Mouse (Mus musculus): ENCODE results near the gene Khdrbs1. TPM values are rescaled to one million over a fixed set of nuclear protein-coding genes. Genes with fewer than 3 reads are reported as not detected.
A peak's percentile ranks its signal among the peaks of the same experiment; 100 is the strongest.

Khdrbs1 gene
- polyA plus RNA-seq, 1 experiment = 126 TPM

DNA sequence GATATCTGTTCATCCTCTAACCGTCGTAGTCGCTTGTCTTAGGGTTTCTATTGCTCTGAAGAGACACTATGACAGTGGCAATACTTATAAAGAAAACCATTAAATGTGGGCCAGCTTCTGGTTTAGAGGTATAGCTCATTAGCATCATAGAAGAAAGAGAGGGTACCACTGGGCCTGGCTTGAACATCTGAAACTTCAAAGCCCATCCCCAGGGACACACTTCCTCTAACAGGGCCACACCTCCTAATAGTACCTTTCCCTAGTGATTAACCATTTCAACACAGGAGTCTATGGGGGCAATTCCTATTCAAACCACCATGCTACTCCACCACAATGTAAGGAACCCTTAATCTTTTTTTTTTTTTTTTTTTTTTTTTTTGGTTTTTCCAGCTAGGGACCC is 4.5 kb upstream of the Khdrbs1 start:
- Histone ChIP-seq H3K27me3 (ENCODE audit: control insufficient read depth, insufficient read depth, low read length) (no peaks in the 10 kb centered on the region), H3K4me1 (replicated peaks; ENCODE audit: control insufficient read depth, insufficient read depth, low read length) (peaks cover 15% of the 10 kb centered on the region), H3K4me3 (ENCODE audit: control insufficient read depth, insufficient read depth, low read length) (no peak overlapping the region), H3K36me3 (ENCODE audit: control insufficient read depth, insufficient read depth, low read length) (no peaks in the 10 kb centered on the region), H3K27ac (ENCODE audit: control insufficient read depth, insufficient read depth, low read length) (no peak overlapping the region)
- 97% methylated on average over 3 of the region's 3 CpGs for WGBS
- TF ChIP-seq CTCF (IDR thresholded peaks at IDR 0.05; ENCODE audit: borderline replicate concordance, control insufficient read depth, extremely low read depth, insufficient read depth, low read length, poor library complexity) (no peak), POLR2A (IDR thresholded peaks at IDR 0.05; ENCODE audit: control insufficient read depth, extremely low read depth, insufficient read depth, low read length, poor library complexity) (no peak)
- no peak for DNase-seq

DNA sequence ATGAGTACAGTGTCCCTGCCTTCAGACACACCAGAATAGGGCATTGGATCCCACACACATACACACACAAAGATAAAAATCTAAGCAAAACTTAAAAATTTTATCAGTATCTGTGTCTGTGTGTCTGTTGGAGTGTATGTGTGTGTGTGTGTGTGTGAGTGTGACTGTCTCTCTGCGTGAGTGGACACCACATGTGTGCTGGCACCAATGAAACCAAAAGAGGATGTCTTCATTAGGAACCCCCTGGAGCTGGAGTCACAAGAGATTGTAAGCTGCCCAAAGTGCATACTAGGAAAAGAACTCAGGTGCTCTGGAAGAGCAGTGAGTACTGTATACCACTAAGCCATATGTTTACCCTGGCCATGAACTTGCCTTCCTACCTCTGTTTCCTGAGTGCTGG is 4.0 kb upstream of the Khdrbs1 start:
- 89% methylated on average over 1 of the region's 1 CpGs for WGBS
- peaks cover 15% of the 10 kb centered on the region for H3K4me1 ChIP-seq (replicated peaks; ENCODE audit: control insufficient read depth, insufficient read depth, low read length)
- H3K27ac ChIP-seq (ENCODE audit: control insufficient read depth, insufficient read depth, low read length) = no peak overlapping the region
- no peak overlapping the region for H3K4me3 ChIP-seq (ENCODE audit: control insufficient read depth, insufficient read depth, low read length)
- no peak for TF ChIP-seq POLR2A (IDR thresholded peaks at IDR 0.05; ENCODE audit: control insufficient read depth, extremely low read depth, insufficient read depth, low read length, poor library complexity)
- H3K36me3 ChIP-seq (ENCODE audit: control insufficient read depth, insufficient read depth, low read length) = no peaks in the 10 kb centered on the region
- H3K27me3 ChIP-seq (ENCODE audit: control insufficient read depth, insufficient read depth, low read length) = no peaks in the 10 kb centered on the region
- no peak for DNase-seq

DNA sequence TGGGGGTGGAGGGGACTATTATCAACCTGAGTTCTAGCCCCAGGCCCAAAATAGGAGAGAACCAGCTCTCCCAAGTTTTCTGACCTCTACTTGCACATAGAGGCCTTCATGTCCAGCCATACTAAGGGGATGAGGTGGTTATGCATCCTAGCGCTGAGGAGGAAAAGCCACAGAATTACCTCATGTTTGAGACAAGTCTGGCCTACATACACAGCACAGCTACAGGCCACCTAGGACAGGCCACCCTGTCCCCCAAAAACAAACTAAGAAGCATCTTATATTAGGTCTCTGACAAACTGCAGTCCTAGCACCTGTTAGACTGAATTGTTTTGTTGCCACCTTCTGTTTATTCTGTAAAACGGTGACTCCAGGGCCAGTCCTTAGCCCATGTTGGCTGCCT is 1.4 kb upstream of the Khdrbs1 start:
- Histone ChIP-seq H3K27me3 (ENCODE audit: control insufficient read depth, insufficient read depth, low read length) (no peaks in the 10 kb centered on the region), H3K36me3 (ENCODE audit: control insufficient read depth, insufficient read depth, low read length) (no peaks in the 10 kb centered on the region), H3K4me1 (replicated peaks; ENCODE audit: control insufficient read depth, insufficient read depth, low read length) (peaks cover 16% of the 10 kb centered on the region), H3K27ac (ENCODE audit: control insufficient read depth, insufficient read depth, low read length) (peak overlapping the region; percentile 79), H3K4me3 (ENCODE audit: control insufficient read depth, insufficient read depth, low read length) (no peak overlapping the region)
- DNase-seq = no peak
- TF ChIP-seq POLR2A (IDR thresholded peaks at IDR 0.05; ENCODE audit: control insufficient read depth, extremely low read depth, insufficient read depth, low read length, poor library complexity) = no peak
- no peak for TF ChIP-seq CTCF (IDR thresholded peaks at IDR 0.05; ENCODE audit: borderline replicate concordance, control insufficient read depth, extremely low read depth, insufficient read depth, low read length, poor library complexity)
- WGBS = 34% methylated on average over 2 of the region's 2 CpGs

DNA sequence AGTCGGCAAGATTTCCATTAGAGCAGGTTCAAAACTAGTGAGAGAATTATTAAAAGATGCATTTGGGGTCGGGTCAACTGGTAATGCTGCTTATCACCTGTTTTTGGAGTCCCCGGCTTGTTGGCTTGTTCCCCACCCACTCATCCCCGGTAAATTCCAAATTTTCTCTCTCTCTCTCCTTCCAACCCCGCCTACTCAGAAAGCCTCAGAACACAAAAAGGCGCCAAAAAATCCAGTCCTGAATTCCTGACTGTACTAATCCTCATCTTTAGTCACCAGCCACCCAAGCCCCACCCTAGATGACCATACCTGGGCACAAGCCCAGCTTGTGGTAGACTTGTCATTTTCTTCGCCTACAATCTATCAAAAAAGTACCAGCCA is 897 bp upstream of the Khdrbs1 start:
- Histone ChIP-seq H3K4me3 (ENCODE audit: control insufficient read depth, insufficient read depth, low read length) (peak overlapping the region; percentile 73), H3K4me1 (replicated peaks; ENCODE audit: control insufficient read depth, insufficient read depth, low read length) (peaks cover 16% of the 10 kb centered on the region), H3K36me3 (ENCODE audit: control insufficient read depth, insufficient read depth, low read length) (no peaks in the 10 kb centered on the region), H3K27me3 (ENCODE audit: control insufficient read depth, insufficient read depth, low read length) (no peaks in the 10 kb centered on the region), H3K27ac (ENCODE audit: control insufficient read depth, insufficient read depth, low read length) (peak overlapping the region; percentile 79)
- WGBS = 12% methylated on average over 7 of the region's 7 CpGs
- TF ChIP-seq POLR2A (IDR thresholded peaks at IDR 0.05; ENCODE audit: control insufficient read depth, extremely low read depth, insufficient read depth, low read length, poor library complexity) (no peak), CTCF (IDR thresholded peaks at IDR 0.05; ENCODE audit: borderline replicate concordance, control insufficient read depth, extremely low read depth, insufficient read depth, low read length, poor library complexity) (no peak)
- DNase-seq = no peak

DNA sequence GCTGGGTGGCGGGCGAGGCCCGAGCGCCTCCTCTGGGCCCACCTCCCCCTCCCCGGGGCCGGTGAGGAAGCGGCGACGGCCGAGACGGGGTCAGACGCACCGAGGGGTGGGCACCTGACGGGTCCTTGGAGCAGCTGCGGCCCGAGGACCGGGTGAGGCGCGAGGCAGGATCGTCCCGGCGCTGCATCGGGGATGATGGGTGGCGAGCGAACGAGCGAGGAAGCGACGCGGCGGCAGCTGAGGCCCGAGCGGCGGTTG is 200 bp downstream of the Khdrbs1 start:
- Histone ChIP-seq H3K4me3 (ENCODE audit: control insufficient read depth, insufficient read depth, low read length) (peak overlapping the region; percentile 92), H3K27me3 (ENCODE audit: control insufficient read depth, insufficient read depth, low read length) (no peaks in the 10 kb centered on the region), H3K4me1 (replicated peaks; ENCODE audit: control insufficient read depth, insufficient read depth, low read length) (peaks cover 16% of the 10 kb centered on the region), H3K27ac (ENCODE audit: control insufficient read depth, insufficient read depth, low read length) (peak overlapping the region; percentile 86), H3K36me3 (ENCODE audit: control insufficient read depth, insufficient read depth, low read length) (no peaks in the 10 kb centered on the region)
- under 1% methylated on average over 34 of the region's 34 CpGs for WGBS
- TF ChIP-seq CTCF (IDR thresholded peaks at IDR 0.05; ENCODE audit: borderline replicate concordance, control insufficient read depth, extremely low read depth, insufficient read depth, low read length, poor library complexity) (no peak), POLR2A (IDR thresholded peaks at IDR 0.05; ENCODE audit: control insufficient read depth, extremely low read depth, insufficient read depth, low read length, poor library complexity) (no peak)
- no peak for DNase-seq

DNA sequence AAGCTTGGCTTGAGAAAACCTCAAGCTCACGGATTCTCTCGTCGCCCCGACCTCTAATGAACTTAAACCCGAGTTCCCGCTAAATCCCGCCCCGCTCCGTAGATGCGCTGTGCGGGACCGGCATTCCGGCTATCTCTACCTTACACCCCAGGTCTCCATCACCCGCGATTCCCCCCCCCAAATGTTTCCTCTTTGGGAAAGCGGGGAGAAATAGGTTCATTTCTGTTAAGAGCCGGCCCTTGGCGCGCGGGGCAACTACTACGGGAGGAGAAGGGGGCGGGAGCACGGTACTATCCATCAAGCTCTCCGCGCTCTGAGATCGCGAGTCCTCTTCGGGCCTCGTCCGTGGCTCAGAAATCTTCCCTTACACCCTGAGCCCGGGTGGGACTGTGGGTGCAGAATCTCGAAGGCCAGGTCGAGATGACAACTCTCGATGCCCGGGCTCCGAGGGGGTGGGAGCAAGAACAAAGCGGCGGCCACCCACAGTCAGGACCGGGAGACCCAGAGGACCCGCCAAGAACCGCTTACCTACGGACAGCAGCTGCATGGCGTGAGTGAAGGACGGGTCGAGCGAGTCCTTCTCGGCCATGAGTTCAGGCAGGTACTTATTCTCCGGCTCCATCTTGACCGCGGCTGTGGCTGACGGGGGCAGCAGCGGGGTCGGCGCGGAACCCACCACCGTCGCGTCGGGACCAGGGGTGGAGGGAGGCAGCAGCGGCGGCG is 691 bp downstream of the Khdrbs1 start:
- no peak for TF ChIP-seq POLR2A (IDR thresholded peaks at IDR 0.05; ENCODE audit: control insufficient read depth, extremely low read depth, insufficient read depth, low read length, poor library complexity)
- 0 out of 2 replicates have a peak, but pooled peaks have one; percentile 26 for TF ChIP-seq CTCF (IDR thresholded peaks at IDR 0.05; ENCODE audit: borderline replicate concordance, control insufficient read depth, extremely low read depth, insufficient read depth, low read length, poor library complexity)
- no peaks in the 10 kb centered on the region for H3K27me3 ChIP-seq (ENCODE audit: control insufficient read depth, insufficient read depth, low read length)
- peak; percentile 53 for DNase-seq
- H3K36me3 ChIP-seq (ENCODE audit: control insufficient read depth, insufficient read depth, low read length) = no peaks in the 10 kb centered on the region
- peak overlapping the region; percentile 86 for H3K27ac ChIP-seq (ENCODE audit: control insufficient read depth, insufficient read depth, low read length)
- H3K4me3 ChIP-seq (ENCODE audit: control insufficient read depth, insufficient read depth, low read length) = peak overlapping the region; percentile 92
- peaks cover 19% of the 10 kb centered on the region for H3K4me1 ChIP-seq (replicated peaks; ENCODE audit: control insufficient read depth, insufficient read depth, low read length)
- WGBS = under 1% methylated on average over 62 of the region's 62 CpGs

DNA sequence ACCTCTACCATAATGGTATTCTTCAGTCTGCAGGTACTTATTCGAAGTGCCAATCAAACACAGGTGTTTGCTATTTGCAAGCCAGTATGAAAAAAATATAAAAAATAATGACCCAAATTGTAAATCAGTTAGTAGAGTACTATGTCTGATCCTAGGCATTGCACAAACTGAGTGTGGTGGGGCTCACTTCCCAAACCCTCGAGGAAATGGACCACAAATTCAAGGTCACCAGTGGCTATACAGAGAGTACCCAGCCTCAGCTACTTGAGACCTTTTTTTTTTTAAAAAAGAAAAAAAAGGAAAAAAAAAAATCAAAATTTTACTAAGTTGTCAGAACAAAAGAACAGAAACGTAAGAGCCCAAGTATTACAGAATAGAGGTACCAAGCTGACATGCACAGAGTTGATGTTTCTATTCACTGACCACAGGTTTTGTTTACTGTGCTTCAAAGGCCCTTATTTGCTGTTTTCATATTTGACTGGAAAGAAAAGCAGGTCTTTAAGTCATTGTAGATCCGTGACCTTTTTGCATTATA is 2.9 kb downstream of the Khdrbs1 start:
- H3K4me3 ChIP-seq (ENCODE audit: control insufficient read depth, insufficient read depth, low read length) = no peak overlapping the region
- no peak overlapping the region for H3K27ac ChIP-seq (ENCODE audit: control insufficient read depth, insufficient read depth, low read length)
- no peaks in the 10 kb centered on the region for H3K36me3 ChIP-seq (ENCODE audit: control insufficient read depth, insufficient read depth, low read length)
- TF ChIP-seq POLR2A (IDR thresholded peaks at IDR 0.05; ENCODE audit: control insufficient read depth, extremely low read depth, insufficient read depth, low read length, poor library complexity) = no peak
- no peak for TF ChIP-seq CTCF (IDR thresholded peaks at IDR 0.05; ENCODE audit: borderline replicate concordance, control insufficient read depth, extremely low read depth, insufficient read depth, low read length, poor library complexity)
- no peak for DNase-seq
- no peaks in the 10 kb centered on the region for H3K27me3 ChIP-seq (ENCODE audit: control insufficient read depth, insufficient read depth, low read length)
- peaks cover 19% of the 10 kb centered on the region for H3K4me1 ChIP-seq (replicated peaks; ENCODE audit: control insufficient read depth, insufficient read depth, low read length)
- 55% methylated on average over 4 of the region's 4 CpGs for WGBS

Data from thymus, adult 2 months (tissue).